Mouse (Mus musculus) cerebellum, postnatal 10 days (tissue): ENCODE results near the gene Cnbp.

ENCODE experiments used
- DNase-seq, 2 experiments: peaks; one replicate each; pipeline ENCODE4 v3.0.0; 2021; ENCODE audit warnings: mixed read lengths in 2 of 2

The Cnbp gene

DNA sequence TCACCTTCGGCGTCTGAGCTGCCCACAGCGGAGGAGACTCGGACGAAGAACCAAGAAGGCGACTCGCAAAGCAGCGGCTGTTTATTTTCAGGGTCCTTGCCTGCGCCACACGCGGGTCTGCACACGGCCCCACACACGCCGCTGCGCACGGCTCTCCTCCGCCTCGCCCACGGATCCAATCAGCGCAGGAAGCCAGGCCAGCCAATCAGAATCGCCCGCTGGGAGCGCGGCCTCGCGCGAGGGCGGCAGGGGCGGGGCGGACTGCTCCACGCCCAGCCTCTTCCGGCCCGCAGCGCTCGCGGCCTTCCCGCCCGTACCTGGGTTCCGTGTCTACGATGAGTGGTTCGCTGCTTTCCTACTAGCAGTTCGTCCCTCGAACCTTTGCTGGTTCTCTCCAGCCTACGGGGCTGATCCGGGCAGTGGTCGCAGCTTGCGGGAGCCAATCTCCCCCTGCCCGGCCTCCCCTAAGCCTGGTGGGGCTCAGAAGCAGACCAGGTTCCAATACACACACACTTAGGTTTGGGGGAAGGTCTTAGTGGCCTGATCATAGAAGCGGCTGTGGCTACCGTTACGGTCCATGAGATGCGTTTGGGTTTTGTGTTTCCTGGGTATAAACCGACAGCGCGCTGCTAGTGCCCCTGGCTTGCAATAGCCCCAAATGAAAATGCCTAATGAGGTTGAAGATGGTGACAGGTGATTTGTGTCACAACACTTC lies at the start of gene Cnbp:
Gene Cnbp (minus strand): TSS at position 207 of the 715 bp plus-strand sequence.
- peak; percentile 99 for DNase-seq

DNA sequence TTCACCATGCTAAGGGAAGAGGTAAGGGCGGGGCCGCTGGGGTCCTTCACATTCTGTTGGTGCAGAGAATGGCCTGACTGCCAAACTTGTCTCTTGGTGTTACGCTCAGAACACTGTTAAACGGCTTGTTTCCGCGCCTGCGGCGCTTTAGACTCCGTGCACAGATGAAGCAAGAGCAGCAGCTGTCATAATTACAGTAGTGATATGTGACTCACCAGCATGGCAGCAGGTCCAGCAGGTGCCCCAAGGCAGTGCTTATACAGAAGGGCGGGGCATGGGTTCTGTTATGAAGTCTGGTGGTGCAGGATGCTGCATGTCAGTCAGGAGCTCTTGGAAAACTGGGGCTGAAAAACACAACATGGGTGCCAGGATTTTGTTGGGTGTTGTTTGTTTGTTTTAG lies 47.1 kb upstream of the Cnbp start:
- no peak for DNase-seq

DNA sequence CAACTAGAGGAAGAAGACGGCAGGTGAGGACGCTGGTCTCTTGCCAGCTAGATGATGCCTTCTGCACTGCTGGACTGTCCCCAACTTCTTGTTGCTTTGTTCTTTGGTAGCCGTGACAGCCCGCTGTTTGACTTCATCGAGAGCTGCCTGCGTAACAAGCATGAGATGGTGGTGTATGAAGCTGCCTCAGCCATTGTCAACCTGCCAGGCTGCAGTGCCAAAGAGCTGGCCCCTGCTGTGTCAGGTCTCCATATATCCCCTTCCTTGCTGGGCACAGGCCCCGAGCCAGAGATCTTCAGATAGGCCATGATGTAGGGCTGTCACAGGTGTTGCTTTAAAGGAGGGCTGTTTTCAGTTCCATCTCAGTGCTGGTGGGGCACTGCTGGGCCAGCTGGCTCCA lies 43.0 kb upstream of the Cnbp start:
- peak; percentile 87 to 90 for DNase-seq

DNA sequence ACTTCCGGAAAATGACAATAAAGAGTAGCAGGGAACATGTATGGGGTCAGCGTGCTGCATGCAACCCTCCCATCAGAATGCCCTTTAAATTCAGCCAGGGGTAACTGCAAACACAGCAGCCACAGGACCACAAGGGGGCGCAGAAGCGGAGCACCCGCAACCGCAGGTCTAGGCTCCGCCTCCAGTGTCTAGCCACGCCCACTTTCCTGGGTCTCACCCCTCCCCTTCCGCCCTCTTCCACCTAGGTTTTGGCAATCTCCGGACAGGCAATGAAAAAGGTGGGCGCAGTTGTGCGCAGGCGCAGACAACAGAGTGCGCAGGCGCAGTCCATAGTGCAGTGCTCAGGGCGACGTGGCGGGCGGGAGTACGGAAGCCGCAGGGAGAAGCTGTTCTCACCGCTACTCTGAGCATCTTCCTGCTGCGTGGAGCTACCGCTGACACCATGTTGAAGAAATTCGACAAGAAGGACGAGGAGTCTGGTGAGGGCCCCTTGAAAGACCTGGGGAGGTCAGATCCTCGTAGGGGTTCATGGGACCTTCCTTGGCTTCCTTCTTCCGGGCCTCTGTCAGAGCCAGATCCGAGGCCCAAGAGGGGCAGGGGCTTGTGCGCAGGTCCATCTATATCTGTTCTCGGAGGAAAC lies 36.8 kb upstream of the Cnbp start, which contains the start of gene Copg1:
Gene Copg1 (plus strand): TSS at position 221 of the 640 bp plus-strand sequence.
- DNase-seq, result peak; percentile 100

DNA sequence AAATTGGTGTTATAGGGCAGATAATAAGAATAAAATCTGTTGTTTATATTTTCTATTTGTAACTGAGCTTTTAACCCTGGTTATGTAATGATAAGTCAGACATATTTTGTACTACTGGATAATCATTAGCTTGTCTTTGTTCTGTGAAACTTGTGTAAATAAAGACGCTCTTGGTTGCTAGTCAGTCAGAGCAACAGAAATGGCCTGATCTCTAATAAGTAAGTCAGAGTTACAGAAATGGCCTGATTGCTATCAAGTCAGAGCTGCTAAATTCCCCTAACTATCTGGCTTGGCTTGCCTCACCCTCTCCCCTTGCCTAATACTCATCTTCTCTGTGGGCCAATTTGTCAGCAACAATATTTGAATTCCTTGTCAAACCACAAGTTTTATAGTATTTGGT lies 35.8 kb upstream of the Cnbp start:
- no peak for DNase-seq

DNA sequence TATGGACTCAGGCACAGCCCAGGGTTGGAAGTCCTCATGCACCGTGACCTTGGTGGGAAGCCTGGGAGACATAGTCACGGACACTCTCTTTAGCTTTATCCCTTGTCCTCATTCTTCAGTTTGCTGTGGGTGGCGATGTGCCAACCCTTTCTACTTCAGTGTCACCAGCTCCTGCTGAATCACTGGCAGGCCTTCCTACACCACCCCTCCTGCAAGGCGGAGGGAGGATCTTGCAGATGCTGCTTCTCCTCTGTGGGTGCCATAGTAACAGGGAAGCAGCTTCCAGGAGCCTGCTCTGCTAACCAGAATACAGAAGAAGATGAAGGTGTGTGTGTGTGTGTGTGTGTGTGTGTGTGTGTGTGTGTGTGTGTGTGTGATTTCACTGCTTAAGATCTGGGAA lies 31.9 kb upstream of the Cnbp start:
- DNase-seq, result peak; percentile 41 to 47

DNA sequence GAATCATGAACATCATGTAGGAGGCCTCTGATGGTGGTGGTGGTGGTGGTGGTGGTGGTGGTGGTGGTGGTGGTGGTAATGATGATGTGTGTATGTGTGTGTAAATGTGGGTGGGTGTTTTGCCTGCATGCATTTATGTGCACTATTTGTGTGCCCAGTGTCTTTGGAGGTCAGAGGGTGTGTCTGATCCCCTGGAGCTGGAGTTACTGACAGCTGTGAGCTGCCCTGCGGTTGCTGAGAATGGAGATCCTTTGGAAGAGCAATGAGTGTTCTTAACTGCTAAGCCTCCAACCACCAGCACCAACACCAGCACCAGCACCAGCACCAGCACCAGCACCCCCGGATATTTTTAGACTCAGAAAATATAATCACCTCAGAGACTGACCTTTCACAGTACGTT lies 31.3 kb upstream of the Cnbp start:
- no peak for DNase-seq

DNA sequence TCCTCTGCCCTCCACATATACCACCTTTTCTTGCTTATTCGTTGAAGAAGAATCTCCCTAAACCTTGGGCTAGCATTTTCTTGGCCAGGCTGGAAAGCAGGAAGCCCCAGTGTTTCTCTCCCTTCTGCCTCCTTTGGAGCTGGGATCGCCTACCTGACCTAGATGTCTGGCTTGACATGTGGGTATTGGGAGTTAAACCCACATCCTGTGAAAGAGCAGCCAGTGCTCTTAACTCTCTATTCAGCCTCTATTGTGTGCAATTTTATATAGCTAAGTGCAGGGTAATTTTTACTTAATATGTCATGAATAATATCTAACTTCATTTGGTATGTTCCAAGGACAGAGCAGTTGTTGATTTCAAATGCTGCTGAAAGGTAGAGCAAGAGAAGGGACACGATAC lies 28.7 kb upstream of the Cnbp start:
- no peak for DNase-seq

DNA sequence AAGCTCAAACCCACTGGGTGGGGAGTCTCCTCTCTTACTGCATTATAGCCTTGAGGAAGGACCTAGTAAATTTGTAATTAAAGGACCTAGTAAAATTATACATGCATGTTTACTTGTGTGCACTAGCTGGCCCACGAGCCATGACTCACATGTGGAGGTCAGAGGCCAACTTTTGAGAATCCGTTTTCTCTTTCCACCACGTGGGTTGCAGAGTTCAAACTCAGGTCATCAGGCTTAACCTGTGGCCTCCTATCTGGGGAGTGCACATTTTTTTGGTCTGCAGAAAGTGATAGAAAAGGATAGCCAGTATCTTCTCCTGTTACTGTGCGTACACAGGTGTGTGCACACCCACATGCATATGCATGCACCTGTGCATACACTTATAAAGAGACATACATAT lies 28.1 kb upstream of the Cnbp start:
- DNase-seq, result no peak

DNA sequence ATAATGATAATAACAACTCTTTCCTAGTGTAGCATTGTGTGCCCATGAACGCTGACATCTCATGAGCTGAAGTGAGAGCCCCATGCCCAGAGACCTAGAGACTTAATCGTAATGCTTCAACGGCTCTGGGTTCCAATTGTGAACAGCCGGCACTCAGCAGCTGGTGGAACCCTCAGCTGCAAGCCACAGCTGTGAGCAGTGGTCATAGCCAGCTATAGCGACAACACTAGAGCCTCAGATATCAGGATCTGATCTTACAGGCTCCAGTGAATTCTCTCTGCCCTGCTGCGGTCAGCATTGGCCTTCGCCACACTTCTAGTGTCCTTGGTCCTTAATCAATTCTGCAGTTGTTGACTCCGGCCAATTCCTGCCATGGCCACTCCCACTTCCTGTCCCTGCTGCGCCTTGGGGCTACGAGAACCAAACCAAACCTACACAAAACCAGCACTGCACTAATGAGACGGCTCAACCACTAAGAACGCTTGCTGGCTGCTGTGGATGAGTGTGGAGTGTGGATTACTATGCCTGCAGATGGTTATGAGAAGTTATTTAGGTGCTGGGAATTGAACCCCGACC lies 25.2 kb upstream of the Cnbp start:
- DNase-seq, result no peak

DNA sequence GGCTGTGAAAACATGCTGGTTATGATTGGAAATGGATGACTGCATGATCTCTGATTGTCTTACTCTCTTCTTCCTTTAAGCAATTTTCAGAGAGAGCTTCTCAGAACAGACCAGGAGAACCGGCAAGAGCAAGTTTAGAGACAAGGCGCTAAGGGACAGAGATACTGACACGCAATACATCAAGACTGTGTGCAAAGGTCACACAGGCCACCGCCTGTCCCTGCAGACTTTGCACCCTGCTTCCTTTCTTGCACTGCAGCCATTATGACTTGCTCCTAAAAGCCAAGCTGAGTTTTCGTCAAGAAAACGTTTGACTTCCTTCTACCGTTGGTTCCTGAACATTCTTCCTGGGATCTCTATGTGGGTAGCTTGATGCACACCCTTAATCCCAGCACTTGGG lies 24.7 kb upstream of the Cnbp start:
- no peak for DNase-seq

DNA sequence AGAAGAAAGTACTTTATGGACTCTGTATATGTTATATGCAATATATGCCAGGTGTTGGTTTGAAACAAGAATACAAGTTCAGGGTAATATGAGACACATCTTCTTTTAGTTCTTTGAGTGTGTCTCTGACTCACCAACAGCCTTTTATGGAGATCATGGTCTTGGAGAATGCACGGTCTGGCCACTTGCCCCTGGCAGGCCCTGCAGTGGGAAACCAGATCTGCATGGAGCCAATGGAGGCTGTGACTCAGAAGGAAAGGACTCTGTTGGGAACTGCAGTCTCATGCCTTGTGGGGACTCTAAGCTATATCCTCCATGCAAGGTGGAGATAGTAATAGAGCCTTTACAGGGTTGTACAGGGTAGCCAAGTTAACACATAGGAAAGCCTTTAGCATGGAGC lies 24.2 kb upstream of the Cnbp start:
- DNase-seq, result no peak

DNA sequence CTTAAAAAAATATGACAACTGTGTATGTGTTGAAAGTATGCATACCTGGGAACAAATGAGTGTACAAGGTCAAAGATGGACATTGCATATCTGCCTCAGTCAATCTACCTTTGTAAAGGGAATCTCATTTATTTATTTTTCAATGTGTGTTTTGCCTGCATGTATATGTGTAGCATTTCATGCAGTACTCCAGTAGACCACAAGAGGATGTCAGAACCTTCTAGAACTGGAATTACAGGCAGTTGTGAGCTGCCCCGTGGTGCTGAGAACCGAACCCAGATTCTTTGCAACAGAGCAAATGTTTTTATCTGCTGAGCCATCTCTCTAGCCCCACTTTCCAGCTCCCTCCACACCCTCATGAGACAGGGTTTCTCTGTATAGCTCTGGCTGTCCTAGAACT lies 23.1 kb upstream of the Cnbp start:
- no peak for DNase-seq

DNA sequence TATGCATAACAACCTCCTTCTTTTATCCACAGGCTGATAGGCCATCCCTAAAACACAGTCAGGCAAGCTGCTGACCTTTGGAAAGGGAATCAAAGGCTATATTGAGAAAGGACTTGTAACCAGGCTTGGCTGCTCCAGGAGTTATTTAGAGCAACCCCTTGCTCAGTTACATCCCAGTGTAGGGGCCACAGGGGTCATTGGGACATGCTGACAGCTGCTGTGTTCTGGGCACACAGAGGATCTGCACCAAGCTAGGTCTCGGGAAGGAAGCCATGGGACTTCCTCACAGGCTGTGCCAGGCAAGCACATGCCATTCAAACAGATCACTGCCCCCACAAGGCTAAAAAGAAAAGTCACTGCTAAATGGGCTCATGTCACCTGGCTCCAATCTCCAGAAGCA lies 22.2 kb upstream of the Cnbp start:
- peak in 1 of 2 experiments; percentile 13 for DNase-seq

DNA sequence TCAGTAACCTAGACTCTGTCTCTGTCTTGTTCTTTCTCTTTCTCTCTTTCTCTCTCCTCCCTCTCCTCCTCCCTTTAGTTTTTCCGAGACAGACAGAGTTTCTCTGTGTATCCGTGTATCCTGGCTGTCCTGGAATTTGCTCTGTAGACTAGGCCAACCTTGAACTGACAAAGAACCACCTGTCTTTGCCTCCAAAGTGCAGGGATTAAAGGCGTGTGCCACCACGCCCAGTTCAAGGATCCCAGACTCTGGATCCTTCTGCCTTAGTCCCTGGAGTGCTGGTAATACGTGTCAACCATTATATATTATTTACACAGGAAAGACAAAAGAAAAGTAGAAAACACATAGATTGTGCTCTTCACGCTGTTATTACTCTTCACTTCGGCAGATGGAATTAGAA lies 20.3 kb upstream of the Cnbp start:
- DNase-seq, result no peak

DNA sequence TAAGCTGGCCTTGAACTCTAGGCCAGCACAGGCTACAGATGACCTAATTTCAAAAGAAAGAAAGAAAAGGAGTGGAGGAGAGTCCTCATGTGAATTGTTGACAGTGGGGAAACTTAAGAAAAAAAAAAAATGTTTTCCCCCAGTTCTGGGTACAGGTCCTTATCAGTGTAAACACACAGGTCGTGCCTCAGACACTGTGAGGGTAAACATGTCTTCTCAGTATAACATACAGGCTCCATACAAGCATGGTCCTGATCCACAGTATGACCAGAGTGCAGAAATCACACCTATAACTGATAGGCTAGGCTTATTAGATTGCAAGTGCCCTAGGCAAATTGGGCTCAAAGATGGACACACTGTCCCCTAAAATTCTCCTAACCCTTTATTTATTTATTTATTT lies 19.5 kb upstream of the Cnbp start:
- DNase-seq, result no peak

DNA sequence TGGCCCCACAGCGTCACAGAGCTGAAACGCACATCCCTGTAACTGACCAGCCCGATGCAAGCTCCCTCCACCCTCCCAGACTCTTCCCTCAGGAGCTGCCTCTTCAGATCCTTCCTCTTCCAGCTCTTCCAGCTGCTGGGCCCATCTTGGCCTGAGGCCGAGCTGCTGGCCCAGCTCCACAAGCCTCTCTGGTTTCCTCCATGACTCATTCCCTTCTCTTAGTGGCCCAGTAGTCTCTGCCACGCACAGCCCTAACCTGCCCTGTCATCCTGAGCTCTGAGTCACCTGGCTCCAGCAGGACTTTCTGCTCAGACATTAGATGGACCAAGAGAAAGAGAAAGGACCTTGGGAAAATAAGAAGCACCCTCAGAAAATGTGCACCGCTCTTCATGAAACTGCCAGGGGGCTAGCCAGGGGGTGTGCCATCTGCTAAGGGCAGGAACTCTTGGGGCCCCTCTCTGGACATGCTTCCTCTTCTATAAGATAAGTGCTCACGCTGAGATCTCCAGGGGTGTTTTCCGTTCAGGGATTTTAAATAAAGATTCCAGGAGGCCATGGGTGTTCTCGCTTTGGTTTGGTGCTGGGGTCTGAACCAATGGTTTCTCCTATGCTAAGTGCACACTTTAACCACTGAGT lies 18.1 kb upstream of the Cnbp start:
- DNase-seq, result peak; percentile 47 to 56

DNA sequence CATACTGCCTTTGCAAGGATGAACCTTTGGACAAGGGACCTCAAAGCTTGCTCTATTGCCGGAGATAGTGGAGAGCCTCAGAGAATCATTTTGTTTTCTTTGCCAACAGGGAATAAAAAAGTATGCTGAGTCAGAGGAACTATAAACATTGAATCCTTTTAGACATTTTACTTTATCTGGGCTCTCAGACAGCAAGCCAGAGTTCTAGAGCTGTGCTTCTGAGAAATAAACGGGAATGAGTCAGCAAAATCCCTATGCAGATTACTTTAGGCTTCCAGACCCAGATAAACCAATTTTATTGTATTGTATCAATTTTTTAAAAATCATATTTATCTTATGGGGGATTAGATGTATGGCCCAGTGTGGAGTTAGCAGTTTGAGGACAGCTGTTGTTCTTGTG lies 16.4 kb upstream of the Cnbp start:
- no peak for DNase-seq

DNA sequence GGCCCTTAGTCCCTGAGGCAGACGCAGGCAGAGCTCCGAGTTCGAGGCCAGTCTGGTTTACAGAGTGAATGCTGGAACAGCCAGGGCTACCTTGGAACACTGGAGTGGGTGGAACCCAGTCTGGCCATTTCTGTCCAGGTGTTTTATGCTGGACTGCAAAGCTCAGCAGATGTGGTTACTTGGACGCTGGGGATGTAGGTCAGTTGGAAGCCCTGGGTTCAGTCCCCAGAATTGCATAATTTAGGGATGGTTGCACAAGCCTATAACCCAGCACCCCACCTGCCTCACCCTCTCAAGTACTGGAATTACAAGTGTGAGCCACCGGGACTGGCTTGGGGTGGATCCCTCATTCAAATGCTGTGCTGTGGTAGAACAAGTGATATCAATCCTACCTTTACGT lies 15.3 kb upstream of the Cnbp start:
- no peak for DNase-seq

DNA sequence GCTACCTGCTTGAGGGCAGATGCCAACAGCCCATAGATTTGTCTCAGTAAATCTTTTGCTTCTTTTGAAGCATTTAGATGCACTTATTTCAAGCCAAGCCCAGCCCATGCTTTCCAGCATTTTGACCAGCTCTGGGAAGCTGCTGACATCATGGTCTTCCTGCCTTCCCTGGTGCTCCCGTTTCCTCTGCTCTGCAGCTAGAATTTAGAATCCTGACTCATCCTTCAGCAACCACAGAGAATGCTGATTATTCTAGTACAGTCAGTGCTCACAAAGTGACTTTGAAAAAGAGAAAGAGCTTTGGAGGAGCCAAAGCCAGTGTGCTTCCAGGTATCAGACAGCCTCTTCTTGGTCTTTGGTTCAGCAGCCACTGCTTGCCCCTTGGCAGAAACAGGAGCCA lies 6.2 kb upstream of the Cnbp start:
- no peak for DNase-seq

DNA sequence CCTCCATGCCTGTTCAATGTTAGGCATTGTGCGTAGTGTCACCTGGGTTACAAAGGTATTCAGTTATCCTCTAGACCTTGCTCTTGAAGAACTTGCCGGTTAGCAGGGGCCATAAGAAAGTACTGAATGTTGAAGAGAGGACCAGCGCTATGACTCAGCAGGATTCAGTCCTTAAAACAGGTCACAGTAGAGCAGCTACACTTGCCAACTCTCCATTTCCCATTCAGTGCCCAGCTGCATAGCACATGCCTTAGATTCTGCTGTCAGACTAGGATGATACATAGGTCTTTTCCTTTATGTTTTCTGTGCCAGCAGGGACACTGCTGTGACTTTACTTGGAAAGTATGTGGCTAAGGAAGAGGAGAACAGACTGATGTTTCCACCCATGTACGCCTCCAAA lies 2.5 kb upstream of the Cnbp start:
- DNase-seq, result no peak

DNA sequence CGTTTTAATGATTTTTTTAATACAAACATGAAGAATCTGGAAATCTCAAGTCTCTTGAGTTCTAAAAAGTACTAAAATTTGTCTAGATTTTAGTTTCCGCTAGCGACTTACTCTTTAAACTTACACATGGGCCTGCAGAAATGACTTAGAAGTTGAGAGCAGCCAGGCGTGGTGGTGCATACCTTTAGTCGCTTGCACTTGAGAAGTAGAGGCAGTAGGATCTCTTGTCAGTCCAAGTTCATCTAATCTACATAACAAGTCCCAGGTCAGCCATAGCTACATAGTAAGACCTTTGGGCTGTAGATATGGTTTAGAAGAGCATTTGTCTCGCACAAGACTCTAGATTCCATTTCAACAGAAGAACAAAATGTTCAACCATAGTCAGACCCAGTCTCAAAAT lies 965 bp upstream of the Cnbp start:
- no peak for DNase-seq

DNA sequence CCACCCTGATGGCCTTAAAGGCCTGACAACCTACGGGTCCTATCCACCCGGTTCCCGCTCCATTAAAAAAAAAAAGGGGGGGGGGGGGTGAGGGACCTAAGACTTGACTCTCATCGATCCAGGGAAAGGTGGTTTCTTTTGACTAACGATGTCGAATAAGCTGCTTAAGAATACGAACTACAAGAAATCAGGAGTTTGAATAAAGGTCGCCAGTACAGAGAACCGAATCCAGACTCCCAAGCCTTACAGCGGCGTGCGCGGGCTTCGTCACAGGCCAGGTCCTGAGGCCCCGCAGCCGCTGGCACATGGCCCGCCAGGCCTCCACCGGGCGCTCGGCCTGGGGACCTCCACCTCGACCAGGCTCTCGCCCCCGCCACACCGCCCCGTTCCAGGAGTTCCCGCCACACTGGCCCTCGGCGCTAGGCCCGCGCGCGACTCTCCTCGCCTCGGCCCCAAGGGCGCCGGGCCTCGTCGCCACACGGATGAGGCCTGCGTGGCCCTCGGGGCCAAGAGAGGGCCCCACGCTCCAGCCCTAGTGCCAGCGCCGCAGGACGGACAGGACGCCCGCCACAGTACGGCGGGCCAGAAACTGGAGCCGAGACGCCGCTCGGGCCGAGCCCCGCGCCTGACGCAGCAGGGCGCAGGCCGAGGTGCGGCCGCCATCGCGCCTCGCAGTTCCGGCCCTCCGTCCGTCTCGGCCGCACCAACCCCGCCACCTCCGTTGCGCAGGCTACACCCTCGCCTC lies 579 bp downstream of the Cnbp start:
- peak; percentile 80 to 83 for DNase-seq
